Mouse (Mus musculus): ENCODE results near the gene Samd14. TPM values are rescaled to one million over a fixed set of nuclear protein-coding genes. Genes with fewer than 3 reads are reported as not detected.
A peak's percentile ranks its signal among the peaks of the same experiment; 100 is the strongest.

The Samd14 gene
- polyA plus RNA-seq, 1 experiment from 2014 or later, result 16.3 TPM

DNA sequence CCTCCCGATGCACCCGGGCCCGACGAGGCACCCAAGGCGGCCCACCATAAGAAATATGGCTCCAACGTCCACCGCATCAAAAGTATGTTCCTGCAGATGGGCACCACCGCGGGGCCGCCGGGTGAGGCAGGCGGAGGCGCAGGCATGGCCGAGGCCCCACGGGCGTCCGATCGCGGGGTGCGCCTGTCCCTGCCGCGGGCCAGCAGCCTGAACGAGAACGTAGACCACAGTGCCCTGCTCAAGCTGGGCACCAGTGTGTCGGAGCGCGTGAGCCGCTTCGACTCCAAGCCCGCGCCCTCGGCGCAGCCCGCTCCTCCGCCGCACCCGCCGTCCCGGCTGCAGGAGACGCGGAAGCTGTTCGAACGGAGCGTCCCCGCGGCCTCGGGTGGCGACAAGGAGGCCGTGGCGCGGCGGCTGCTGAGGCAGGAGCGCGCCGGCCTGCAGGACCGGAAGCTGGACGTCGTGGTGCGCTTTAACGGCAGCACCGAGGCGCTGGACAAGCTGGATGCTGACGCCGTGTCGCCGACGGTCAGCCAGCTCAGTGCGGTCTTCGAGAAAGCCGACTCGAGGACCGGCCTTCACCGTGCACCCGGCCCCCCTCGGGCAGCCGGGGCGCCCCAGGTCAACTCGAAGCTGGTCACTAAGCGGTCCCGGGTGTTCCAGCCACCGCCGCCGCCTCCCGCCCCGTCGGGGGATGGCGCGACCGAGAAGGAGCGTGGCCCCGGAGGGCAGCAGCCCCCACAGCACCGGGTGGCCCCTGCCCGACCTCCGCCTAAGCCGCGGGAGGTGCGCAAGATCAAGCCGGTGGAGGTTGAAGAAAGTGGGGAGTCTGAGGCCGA is 17.8 kb upstream of the Samd14 start:
- Histone ChIP-seq H3K9me3 (replicated peaks; ENCODE audit: control insufficient read depth, low read length) (no peaks in the 10 kb centered on the region), H3K9ac (ENCODE audit: low read depth, low read length) (peak overlapping the region; percentile 86), H3K27ac (ENCODE audit: low read depth, low read length) (peak overlapping the region; percentile 86), H3K36me3 (ENCODE audit: control insufficient read depth, insufficient read depth, low read length) (peaks cover 10% of the 10 kb centered on the region; the same call in 1 of the 2 replicates), H3K4me3 (ENCODE audit: low read depth, low read length) (peak overlapping the region; percentile 80), H3K27me3 (ENCODE audit: control insufficient read depth, insufficient read depth, low read length) (no peaks in the 10 kb centered on the region), H3K4me2 (peak overlapping the region; percentile 99), H3K4me1 (ENCODE audit: control insufficient read depth, insufficient read depth, low read length) (peaks cover 54% of the 10 kb centered on the region)
- no peak for ATAC-seq (replicated peaks; ENCODE audit: insufficient number of reproducible peaks, low FRiP score, low TSS enrichment)
- WGBS (ENCODE audit: insufficient replicate concordance), result under 1% methylated on average over 99 of the region's 99 CpGs

DNA sequence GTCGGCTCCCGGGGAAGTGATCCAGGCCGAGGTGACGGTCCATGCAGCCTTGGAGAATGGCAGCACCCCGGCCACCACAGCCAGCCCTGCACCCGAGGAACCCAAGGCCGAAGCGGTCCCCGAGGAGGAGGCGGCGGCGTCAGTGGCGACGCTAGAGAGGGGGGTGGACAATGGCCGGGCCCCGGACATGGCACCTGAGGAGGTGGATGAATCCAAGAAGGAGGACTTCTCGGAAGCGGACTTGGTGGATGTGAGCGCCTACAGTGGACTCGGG is 17.3 kb upstream of the Samd14 start:
- WGBS (ENCODE audit: insufficient replicate concordance), result 0% methylated on average over 20 of the region's 20 CpGs
- Histone ChIP-seq H3K4me1 (ENCODE audit: control insufficient read depth, insufficient read depth, low read length) (peaks cover 53% of the 10 kb centered on the region), H3K9ac (ENCODE audit: low read depth, low read length) (peak overlapping the region; percentile 86), H3K27me3 (ENCODE audit: control insufficient read depth, insufficient read depth, low read length) (no peaks in the 10 kb centered on the region), H3K9me3 (replicated peaks; ENCODE audit: control insufficient read depth, low read length) (no peaks in the 10 kb centered on the region), H3K4me3 (ENCODE audit: low read depth, low read length) (peak overlapping the region; percentile 80), H3K36me3 (ENCODE audit: control insufficient read depth, insufficient read depth, low read length) (peaks cover 13% of the 10 kb centered on the region; the same call in 1 of the 2 replicates), H3K27ac (ENCODE audit: low read depth, low read length) (peak overlapping the region; percentile 86), H3K4me2 (peak overlapping the region; percentile 99)
- no peak for ATAC-seq (replicated peaks; ENCODE audit: insufficient number of reproducible peaks, low FRiP score, low TSS enrichment)

GRCm38 (mm10) chr11:94992754-94993606 is 16.7 kb upstream of the Samd14 start:
- peak overlapping the region; percentile 86 for H3K9ac ChIP-seq (ENCODE audit: low read depth, low read length)
- peak overlapping the region; percentile 99 for H3K4me2 ChIP-seq
- peak overlapping the region; percentile 80 for H3K4me3 ChIP-seq (ENCODE audit: low read depth, low read length)
- H3K9me3 ChIP-seq (replicated peaks; ENCODE audit: control insufficient read depth, low read length), result no peaks in the 10 kb centered on the region
- H3K27ac ChIP-seq (ENCODE audit: low read depth, low read length), result peak overlapping the region; percentile 86
- WGBS (ENCODE audit: insufficient replicate concordance), result 3% methylated on average over 22 of the region's 22 CpGs
- peaks cover 55% of the 10 kb centered on the region for H3K4me1 ChIP-seq (ENCODE audit: control insufficient read depth, insufficient read depth, low read length)
- no peak for ATAC-seq (replicated peaks; ENCODE audit: insufficient number of reproducible peaks, low FRiP score, low TSS enrichment)
- peaks cover 18% of the 10 kb centered on the region for H3K36me3 ChIP-seq (ENCODE audit: control insufficient read depth, insufficient read depth, low read length)
- no peaks in the 10 kb centered on the region for H3K27me3 ChIP-seq (ENCODE audit: control insufficient read depth, insufficient read depth, low read length)

- peak overlapping the region; percentile 86; the same call in 1 of the 2 replicates for H3K27ac ChIP-seq (ENCODE audit: low read depth, low read length)
- peaks cover 48% of the 10 kb centered on the region for H3K4me1 ChIP-seq (ENCODE audit: control insufficient read depth, insufficient read depth, low read length)
- no peaks in the 10 kb centered on the region for H3K9me3 ChIP-seq (replicated peaks; ENCODE audit: control insufficient read depth, low read length)
- H3K9ac ChIP-seq (ENCODE audit: low read depth, low read length), result peak overlapping the region; percentile 86
- ATAC-seq (replicated peaks; ENCODE audit: insufficient number of reproducible peaks, low FRiP score, low TSS enrichment), result no peak
- peaks cover 20% of the 10 kb centered on the region for H3K36me3 ChIP-seq (ENCODE audit: control insufficient read depth, insufficient read depth, low read length)
- 25% methylated on average over 10 of the region's 10 CpGs for whole genome bisulfite sequencing (ENCODE audit: insufficient replicate concordance)
- H3K4me3 ChIP-seq (ENCODE audit: low read depth, low read length), result peak overlapping the region; percentile 80
- H3K27me3 ChIP-seq (ENCODE audit: control insufficient read depth, insufficient read depth, low read length), result no peaks in the 10 kb centered on the region
- H3K4me2 ChIP-seq, result peak overlapping the region; percentile 99
Observed at GRCm38 (mm10) chr11:94994208-94994814, 15.4 kb upstream of the Samd14 start.

GRCm38 (mm10) chr11:94994947-94995772 is 14.5 kb upstream of the Samd14 start:
- Histone ChIP-seq H3K27ac (ENCODE audit: low read depth, low read length) (peak overlapping the region; percentile 41; the same call in 1 of the 2 replicates), H3K4me1 (ENCODE audit: control insufficient read depth, insufficient read depth, low read length) (peaks cover 49% of the 10 kb centered on the region)
- WGBS (ENCODE audit: insufficient replicate concordance), result 80% methylated on average over 11 of the region's 11 CpGs

GRCm38 (mm10) chr11:94996101-94996500 is 13.6 kb upstream of the Samd14 start:
- Histone ChIP-seq H3K9ac (ENCODE audit: low read depth, low read length) (0 out of 2 replicates have a peak overlapping the region, but pooled peaks have one; percentile 7), H3K27ac (ENCODE audit: low read depth, low read length) (peak overlapping the region; percentile 71; the same call in 1 of the 2 replicates), H3K4me3 (ENCODE audit: low read depth, low read length) (no peak overlapping the region), H3K36me3 (ENCODE audit: control insufficient read depth, insufficient read depth, low read length) (peaks cover 20% of the 10 kb centered on the region), H3K9me3 (replicated peaks; ENCODE audit: control insufficient read depth, low read length) (no peaks in the 10 kb centered on the region), H3K4me1 (ENCODE audit: control insufficient read depth, insufficient read depth, low read length) (peaks cover 59% of the 10 kb centered on the region), H3K4me2 (peak overlapping the region; percentile 99), H3K27me3 (ENCODE audit: control insufficient read depth, insufficient read depth, low read length) (no peaks in the 10 kb centered on the region)
- WGBS (ENCODE audit: insufficient replicate concordance), result 82% methylated on average over 8 of the region's 8 CpGs
- no peak for ATAC-seq (replicated peaks; ENCODE audit: insufficient number of reproducible peaks, low FRiP score, low TSS enrichment)

More at GRCm38 (mm10) chr11:94994947-94995772, 14.5 kb upstream of the Samd14 start:
- no peaks in the 10 kb centered on the region for H3K27me3 ChIP-seq (ENCODE audit: control insufficient read depth, insufficient read depth, low read length)
- H3K9me3 ChIP-seq (replicated peaks; ENCODE audit: control insufficient read depth, low read length), result no peaks in the 10 kb centered on the region
- H3K36me3 ChIP-seq (ENCODE audit: control insufficient read depth, insufficient read depth, low read length), result peaks cover 20% of the 10 kb centered on the region
- ATAC-seq (replicated peaks; ENCODE audit: insufficient number of reproducible peaks, low FRiP score, low TSS enrichment), result no peak
- peak overlapping the region; percentile 80 for H3K4me3 ChIP-seq (ENCODE audit: low read depth, low read length)
- peak overlapping the region; percentile 99 for H3K4me2 ChIP-seq
- H3K9ac ChIP-seq (ENCODE audit: low read depth, low read length), result peak overlapping the region; percentile 86; the same call in 1 of the 2 replicates

- no peaks in the 10 kb centered on the region for H3K9me3 ChIP-seq (replicated peaks; ENCODE audit: control insufficient read depth, low read length)
- WGBS (ENCODE audit: insufficient replicate concordance), result 77% methylated on average over 6 of the region's 6 CpGs
- peak overlapping the region; percentile 46 for H3K4me2 ChIP-seq
- peaks cover 63% of the 10 kb centered on the region for H3K4me1 ChIP-seq (ENCODE audit: control insufficient read depth, insufficient read depth, low read length)
- peak overlapping the region; percentile 71 for H3K27ac ChIP-seq (ENCODE audit: low read depth, low read length)
- H3K27me3 ChIP-seq (ENCODE audit: control insufficient read depth, insufficient read depth, low read length), result no peaks in the 10 kb centered on the region
- peaks cover 27% of the 10 kb centered on the region for H3K36me3 ChIP-seq (ENCODE audit: control insufficient read depth, insufficient read depth, low read length)
- H3K4me3 ChIP-seq (ENCODE audit: low read depth, low read length), result no peak overlapping the region
- ATAC-seq (replicated peaks; ENCODE audit: insufficient number of reproducible peaks, low FRiP score, low TSS enrichment), result no peak
- peak overlapping the region; percentile 40; the same call in 1 of the 2 replicates for H3K9ac ChIP-seq (ENCODE audit: low read depth, low read length)
Observed at GRCm38 (mm10) chr11:94996984-94997383, 12.7 kb upstream of the Samd14 start.
